Mouse (Mus musculus) ES-Bruce4 (cell line): ENCODE results near the gene Triap1.

Experiments
- CTCF ChIP-seq: IDR thresholded peaks from one replicate; pipeline ENCODE4 v1.8.1; 2011; ENCODE audit warnings: low read depth, low read length
- EP300 ChIP-seq: IDR thresholded peaks from 2 replicates; pipeline ENCODE4 v1.6.1; 2011; ENCODE audit warnings: low read depth, low read length; ENCODE audit not compliant: insufficient read depth

DNA sequence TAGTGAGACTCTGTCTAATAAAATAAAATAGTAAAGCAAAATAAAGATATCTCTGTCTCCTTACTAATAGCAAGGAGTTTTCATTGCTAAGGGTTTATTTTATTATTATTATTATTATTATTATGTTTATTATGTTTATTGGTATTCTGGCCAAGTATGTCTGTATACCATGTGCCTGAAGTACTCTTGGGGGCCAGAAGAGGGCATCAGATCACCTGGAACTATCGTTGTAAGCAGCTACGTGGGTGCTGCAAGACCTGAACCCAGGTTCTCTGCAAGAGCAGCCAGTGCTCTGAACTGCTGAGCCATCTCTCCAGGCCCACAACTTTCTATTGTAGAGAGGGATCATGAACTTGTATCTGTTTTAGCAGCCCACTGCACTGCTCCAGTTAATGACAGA lies 34.4 kb downstream of the Triap1 start:
- TF ChIP-seq CTCF (peak; percentile 57), EP300 (no peak)
